Mouse (Mus musculus): ENCODE measurements around the gene Il5ra.
A peak's percentile ranks its signal among the peaks of the same experiment; 100 is the strongest.

Gene Il5ra

GRCm38 (mm10) chr6:106732563-106732962 is 16.3 kb downstream of the Il5ra start:
- DNase-seq = no peak

- DNase-seq = peak; percentile 10
Measured at GRCm38 (mm10) chr6:106729682-106730314, 19.0 kb downstream of the Il5ra start.

- DNase-seq = no peak
Measured at GRCm38 (mm10) chr6:106727703-106728102, 21.1 kb downstream of the Il5ra start.

GRCm38 (mm10) chr6:106726078-106726477 is 22.8 kb downstream of the Il5ra start:
- no peak for DNase-seq

GRCm38 (mm10) chr6:106725642-106726041 is 23.2 kb downstream of the Il5ra start:
- DNase-seq = no peak

- peak; percentile 6 for DNase-seq
Measured at GRCm38 (mm10) chr6:106705506-106706035, 43.3 kb downstream of the Il5ra start.

GRCm38 (mm10) chr6:106701931-106702330 is 46.9 kb downstream of the Il5ra start:
- DNase-seq = peak; percentile 21

- DNase-seq = no peak
Measured at GRCm38 (mm10) chr6:106675581-106675980, 73.3 kb downstream of the Il5ra start.

GRCm38 (mm10) chr6:106663780-106664651 is 84.8 kb downstream of the Il5ra start:
- peak; percentile 73 for DNase-seq
